Mouse (Mus musculus) forebrain, embryonic 16.5 days (tissue): Measurements from ENCODE around the gene 4933414I15Rik. TPM values are rescaled to one million over a fixed set of nuclear protein-coding genes. Genes with fewer than 3 reads are reported as not detected.

Experiments
- ATAC-seq: fragments of 200-750 bp; cut with Nextera tagmentation; 2 replicates; pipeline ENCODE4 v1.8.0; 2017; ENCODE audit warnings: mild to moderate bottlenecking, moderate library complexity
- H3K27ac ChIP-seq: fragments of 300-500 bp; sonication (generic); 2 replicates; pipeline ENCODE4 v1.5.1; 2014; ENCODE audit warnings: low read length, control low read depth
- H3K27me3 ChIP-seq: fragments of 300-500 bp; sonication (generic); replicated peaks from 2 replicates; pipeline ENCODE4 v1.6.1; 2014; ENCODE audit warnings: low read length; ENCODE audit not compliant: control insufficient read depth, insufficient read depth
- H3K36me3 ChIP-seq: fragments of 300-500 bp; sonication (generic); 2 replicates; pipeline ENCODE4 v1.6.1; 2014; ENCODE audit not compliant: control insufficient read depth, insufficient read depth
- H3K4me1 ChIP-seq: fragments of 300-500 bp; sonication (generic); replicated peaks from 2 replicates; pipeline ENCODE4 v1.6.1; 2014; ENCODE audit warnings: low read length; ENCODE audit not compliant: control insufficient read depth, insufficient read depth
- H3K4me2 ChIP-seq: fragments of 300-500 bp; sonication (generic); 2 replicates; pipeline ENCODE4 v1.6.1; 2014; ENCODE audit warnings: mild to moderate bottlenecking, low read length, control low read depth
- H3K4me3 ChIP-seq: fragments of 300-500 bp; sonication (generic); replicated peaks from 2 replicates; pipeline ENCODE4 v1.5.1; 2014; ENCODE audit warnings: mild to moderate bottlenecking, low read length, control low read depth
- H3K9ac ChIP-seq: fragments of 300-500 bp; sonication (generic); replicated peaks from 2 replicates; pipeline ENCODE4 v1.6.1; 2014; ENCODE audit warnings: low read depth, low read length, control low read depth
- H3K9me3 ChIP-seq: fragments of 300-500 bp; sonication (generic); 2 replicates; pipeline ENCODE4 v1.6.1; 2016; ENCODE audit warnings: low read length; ENCODE audit not compliant: control insufficient read depth
- WGBS: fragments of 180-500 bp; shearing (Covaris S2); extraction: QIAGEN DNeasy Blood & Tissue Kit; methylation state at CpG from one replicate; pipeline ENCODE4 v1.1.7; 2014; 5-methylcytosine and 5-hydroxymethylcytosine counted together
- polyA plus RNA-seq: library from polyadenylated mRNA; unstranded; fragments of >200 nt; fragmentation: Nextera tagmentation; extraction: Ambion mirVana; gene quantifications from 2 replicates; pipeline ENCODE4 v1.2.1, GENCODE M21; 2015

Gene 4933414I15Rik
- polyA plus RNA-seq, 1 experiment from 2014 or later, result not detected

GRCm38 (mm10) chr11:50938435-50938834, 5.1 kb downstream of the 4933414I15Rik start:
- ATAC-seq, result no peak
- H3K4me2 ChIP-seq, result no peak overlapping the region
- no peaks in the 10 kb centered on the region; the same call in 1 of the 2 replicates for H3K27me3 ChIP-seq
- no peak overlapping the region for H3K27ac ChIP-seq
- 80% methylated on average over 8 of the region's 8 CpGs for WGBS
- H3K36me3 ChIP-seq, result no peaks in the 10 kb centered on the region
- no peak overlapping the region for H3K9ac ChIP-seq
- H3K4me1 ChIP-seq, result no peaks in the 10 kb centered on the region
- no peaks in the 10 kb centered on the region for H3K9me3 ChIP-seq
- H3K4me3 ChIP-seq, result no peak overlapping the region

GRCm38 (mm10) chr11:50932040-50932439, 11.5 kb downstream of the 4933414I15Rik start:
- peaks cover 8% of the 10 kb centered on the region for H3K4me1 ChIP-seq
- peak; percentile 32 for ATAC-seq
- H3K9me3 ChIP-seq, result no peaks in the 10 kb centered on the region

DNA sequence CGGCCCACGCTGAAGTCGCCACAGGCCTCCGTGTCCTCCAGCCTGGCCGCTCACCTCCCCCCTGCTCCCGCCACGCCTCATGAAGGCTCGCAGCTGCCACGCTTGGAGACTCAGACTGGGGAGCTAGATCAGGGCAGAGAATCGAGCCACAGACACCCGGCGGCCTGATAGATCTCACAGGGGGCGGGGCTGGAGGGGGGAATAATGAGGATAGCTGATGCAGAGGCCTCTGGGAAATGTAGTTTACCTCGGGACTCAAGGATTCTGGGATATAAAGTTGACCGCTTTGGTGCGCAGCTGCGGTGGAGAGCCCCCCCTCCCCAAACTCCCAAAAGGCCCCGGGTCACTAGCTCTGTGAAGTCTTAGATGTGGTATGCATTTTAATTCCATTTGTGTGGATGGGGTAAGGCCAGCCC, 12.1 kb downstream of the 4933414I15Rik start, which contains the start of gene Zfp354b:
Zfp354b (minus strand) TSS at position 183 of the 416 bp plus-strand sequence.
- peak; percentile 96 for ATAC-seq
- H3K27ac ChIP-seq, result peak within 1 kb of the TSS; percentile 65; the same call in 1 of the 2 replicates
- H3K9ac ChIP-seq, result peak within 1 kb of the TSS; percentile 84
- no peaks in the 10 kb centered on the region for H3K36me3 ChIP-seq
- peaks cover 8% of the 10 kb centered on the region for H3K4me1 ChIP-seq
- no peaks in the 10 kb centered on the region for H3K9me3 ChIP-seq
- peak within 1 kb of the TSS; percentile 78 for H3K4me3 ChIP-seq
- WGBS, result 2% methylated on average over 18 of the region's 18 CpGs
- peak within 1 kb of the TSS; percentile 92 for H3K4me2 ChIP-seq
- no peaks in the 10 kb centered on the region for H3K27me3 ChIP-seq

More at GRCm38 (mm10) chr11:50932040-50932439, 11.5 kb downstream of the 4933414I15Rik start:
- H3K36me3 ChIP-seq, result no peaks in the 10 kb centered on the region
- peak overlapping the region; percentile 92 for H3K4me2 ChIP-seq
- H3K27ac ChIP-seq, result no peak overlapping the region
- 85% methylated on average over 1 of the region's 1 CpGs for WGBS
- H3K4me3 ChIP-seq, result no peak overlapping the region
- H3K9ac ChIP-seq, result no peak overlapping the region
- no peaks in the 10 kb centered on the region for H3K27me3 ChIP-seq

DNA sequence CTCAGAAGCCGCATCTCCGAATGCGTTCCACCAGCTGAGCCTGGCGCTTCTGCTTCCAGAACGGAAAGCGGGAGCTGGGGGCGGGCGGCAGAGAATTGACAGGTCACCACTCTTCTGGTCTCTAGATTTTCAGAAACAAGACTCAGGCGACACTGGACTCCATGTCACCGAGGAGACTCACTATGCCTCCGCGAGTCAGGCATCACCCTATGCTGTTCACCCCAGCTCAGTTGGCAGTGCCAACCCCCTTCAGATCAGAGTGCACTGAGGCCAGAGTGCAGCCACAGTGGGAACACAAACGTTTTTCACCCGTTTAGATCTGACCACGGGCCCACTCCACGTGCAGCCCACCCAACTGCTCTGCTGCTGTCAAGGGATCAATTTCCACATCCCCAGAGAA, 12.5 kb downstream of the 4933414I15Rik start:
- ATAC-seq, result peak; percentile 66
- H3K4me2 ChIP-seq, result peak overlapping the region; percentile 92
- H3K4me1 ChIP-seq, result peaks cover 8% of the 10 kb centered on the region
- no peaks in the 10 kb centered on the region for H3K27me3 ChIP-seq
- H3K4me3 ChIP-seq, result peak overlapping the region; percentile 78
- WGBS, result 3% methylated on average over 16 of the region's 16 CpGs
- H3K27ac ChIP-seq, result peak overlapping the region; percentile 65; the same call in 1 of the 2 replicates
- peak overlapping the region; percentile 84 for H3K9ac ChIP-seq
- H3K9me3 ChIP-seq, result no peaks in the 10 kb centered on the region
- no peaks in the 10 kb centered on the region for H3K36me3 ChIP-seq

- H3K9ac ChIP-seq, result peak overlapping the region; percentile 84
- peaks cover 8% of the 10 kb centered on the region for H3K4me1 ChIP-seq
- H3K4me3 ChIP-seq, result peak overlapping the region; percentile 78
- no peaks in the 10 kb centered on the region for H3K36me3 ChIP-seq
- 32% methylated on average over 14 of the region's 14 CpGs for WGBS
- no peaks in the 10 kb centered on the region for H3K27me3 ChIP-seq
- peak overlapping the region; percentile 92 for H3K4me2 ChIP-seq
- H3K27ac ChIP-seq, result peak overlapping the region; percentile 65; the same call in 1 of the 2 replicates
- H3K9me3 ChIP-seq, result no peaks in the 10 kb centered on the region
- ATAC-seq, result no peak
Observed at GRCm38 (mm10) chr11:50930469-50931014, 13.0 kb downstream of the 4933414I15Rik start.

DNA sequence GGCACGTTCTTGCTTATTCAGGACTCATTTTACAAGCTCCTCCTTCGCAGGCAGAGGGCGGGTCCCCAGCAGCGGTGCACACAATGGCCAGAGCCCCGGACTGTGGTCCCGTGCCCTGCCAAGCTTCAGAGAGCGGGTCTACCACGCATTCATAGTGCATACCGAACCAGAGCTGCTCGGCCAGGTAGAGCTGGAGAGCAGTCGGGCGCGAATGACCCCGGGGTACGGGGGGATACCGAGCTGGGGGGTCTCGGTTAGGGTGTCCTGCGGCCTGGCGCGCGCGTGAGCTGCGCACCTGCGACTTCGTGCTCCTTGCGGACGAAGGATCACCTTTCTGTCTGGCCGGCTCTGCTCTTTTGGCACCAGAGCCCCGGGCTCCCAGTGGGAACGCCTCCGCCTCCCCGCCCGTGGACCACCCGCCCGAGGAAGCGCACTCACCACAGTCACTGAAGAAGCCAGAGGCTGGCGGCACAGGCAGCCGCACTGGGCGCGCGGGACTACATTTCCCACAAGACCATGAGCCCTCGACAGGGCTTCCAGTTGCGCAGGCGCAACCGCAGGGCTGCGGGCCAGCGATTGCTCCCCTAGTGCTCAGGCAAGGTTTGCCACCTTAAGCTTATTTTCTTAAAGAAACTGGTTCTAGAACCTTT, 27.8 kb downstream of the 4933414I15Rik start, which contains the start of gene Zfp2:
Zfp2 (minus strand) TSS at position 495 of the 650 bp plus-strand sequence.
- H3K9ac ChIP-seq, result peak within 1 kb of the TSS; percentile 97
- H3K27ac ChIP-seq, result peak within 1 kb of the TSS; percentile 90
- H3K4me3 ChIP-seq, result peak within 1 kb of the TSS; percentile 93
- ATAC-seq, result peak; percentile 99
- H3K27me3 ChIP-seq, result no peaks in the 10 kb centered on the region
- H3K9me3 ChIP-seq, result peaks cover 26% of the 10 kb centered on the region
- peaks cover 26% of the 10 kb centered on the region for H3K36me3 ChIP-seq
- WGBS, result under 1% methylated on average over 47 of the region's 47 CpGs
- H3K4me2 ChIP-seq, result peak within 1 kb of the TSS; percentile 46
- H3K4me1 ChIP-seq, result peaks cover 3% of the 10 kb centered on the region; the same call in 1 of the 2 replicates

DNA sequence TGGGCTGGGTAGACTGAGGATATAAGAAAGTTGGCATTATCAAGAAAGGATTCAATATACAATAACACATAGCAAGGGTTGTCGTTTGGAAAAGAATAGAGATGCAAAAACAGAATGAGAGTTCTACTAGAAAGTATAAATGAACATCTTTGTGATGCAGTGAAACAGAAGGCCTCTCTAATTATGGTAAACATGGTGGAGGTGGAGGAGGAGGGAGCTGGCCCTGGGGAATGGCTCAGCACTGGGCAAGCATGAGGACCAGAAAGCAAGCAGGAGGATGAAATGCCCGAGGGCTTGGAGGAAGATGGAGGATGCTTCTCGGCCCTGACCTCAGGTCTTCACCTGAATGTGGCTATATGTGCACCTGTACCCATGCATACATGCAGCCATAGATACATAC, 29.1 kb downstream of the 4933414I15Rik start:
- H3K4me3 ChIP-seq, result no peak overlapping the region
- no peak for ATAC-seq
- no peak overlapping the region for H3K4me2 ChIP-seq

DNA sequence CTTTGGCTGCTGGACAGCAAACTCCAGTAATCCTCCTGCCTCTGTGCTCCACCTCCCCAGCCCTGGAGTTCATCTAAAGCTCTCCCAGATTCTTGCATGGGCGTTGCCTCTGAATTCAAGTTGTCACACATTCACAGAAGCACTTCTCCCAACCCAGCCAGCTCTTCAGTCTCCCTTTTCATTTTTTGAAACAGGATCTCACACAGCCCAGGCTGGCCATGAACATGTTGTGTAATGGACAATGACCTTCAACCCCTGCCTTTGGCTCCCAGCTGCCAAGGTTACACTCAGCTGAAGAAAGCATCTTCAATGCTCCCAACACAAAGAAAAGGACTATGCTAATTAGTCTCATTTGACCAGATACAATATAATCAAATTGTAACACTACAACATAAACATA, 30.3 kb downstream of the 4933414I15Rik start:
- no peak overlapping the region for H3K27ac ChIP-seq
- H3K9me3 ChIP-seq, result peaks cover 32% of the 10 kb centered on the region
- H3K36me3 ChIP-seq, result peaks cover 51% of the 10 kb centered on the region
- 94% methylated on average over 1 of the region's 1 CpGs for WGBS
- ATAC-seq, result no peak
- no peak overlapping the region for H3K9ac ChIP-seq
- H3K4me2 ChIP-seq, result no peak overlapping the region
- H3K27me3 ChIP-seq, result no peaks in the 10 kb centered on the region
- H3K4me1 ChIP-seq, result peaks cover 3% of the 10 kb centered on the region; the same call in 1 of the 2 replicates
- no peak overlapping the region for H3K4me3 ChIP-seq

More for the DNA sequence above, 29.1 kb downstream of the 4933414I15Rik start:
- Histone ChIP-seq H3K4me1 (peaks cover 3% of the 10 kb centered on the region; the same call in 1 of the 2 replicates), H3K36me3 (peaks cover 39% of the 10 kb centered on the region), H3K9me3 (peaks cover 32% of the 10 kb centered on the region), H3K27ac (no peak overlapping the region), H3K9ac (no peak overlapping the region), H3K27me3 (no peaks in the 10 kb centered on the region)
- WGBS, result 89% methylated on average over 3 of the region's 3 CpGs

- Histone ChIP-seq H3K4me2 (no peak overlapping the region), H3K9ac (no peak overlapping the region), H3K27me3 (no peaks in the 10 kb centered on the region), H3K9me3 (peaks cover 66% of the 10 kb centered on the region), H3K36me3 (peaks cover 93% of the 10 kb centered on the region), H3K4me3 (no peak overlapping the region), H3K4me1 (no peaks in the 10 kb centered on the region), H3K27ac (no peak overlapping the region)
- WGBS, result 86% methylated on average over 5 of the region's 5 CpGs
- ATAC-seq, result no peak
Observed at GRCm38 (mm10) chr11:50908136-50908535, 35.4 kb downstream of the 4933414I15Rik start.
